Mouse (Mus musculus): ENCODE data around the gene 1700001P01Rik.

DNA sequence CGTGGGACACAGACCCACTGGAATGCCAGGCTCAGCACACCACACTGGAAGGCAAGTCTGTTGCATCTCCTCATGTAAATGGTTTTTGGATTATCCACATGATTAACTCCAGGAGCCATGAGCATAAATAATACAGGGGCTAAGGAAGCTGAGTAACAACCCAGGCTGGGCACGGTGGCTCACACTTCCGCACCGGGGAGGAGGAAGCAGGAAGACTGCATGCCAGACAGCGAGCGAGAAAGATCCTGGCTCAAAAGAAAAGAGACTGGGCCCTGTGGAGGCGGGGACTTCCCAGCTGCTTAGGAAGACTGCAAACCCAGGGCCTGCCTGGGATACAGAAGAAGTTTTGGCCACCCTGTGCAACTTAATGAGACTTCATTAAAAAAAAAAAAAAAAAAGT lies 35.5 kb downstream of the 1700001P01Rik start:
- no peak for TF ChIP-seq CTCF (IDR thresholded peaks at IDR 0.05; ENCODE audit: borderline replicate concordance, extremely low read depth, insufficient read depth, insufficient read length)
- TF ChIP-seq POLR2A (IDR thresholded peaks at IDR 0.05; ENCODE audit: borderline replicate concordance, extremely low read depth, insufficient read depth, insufficient read length, poor library complexity, severe bottlenecking) = no peak
